ENCODE assay signal across 20 mouse cellular contexts in the genomic region with DNA sequence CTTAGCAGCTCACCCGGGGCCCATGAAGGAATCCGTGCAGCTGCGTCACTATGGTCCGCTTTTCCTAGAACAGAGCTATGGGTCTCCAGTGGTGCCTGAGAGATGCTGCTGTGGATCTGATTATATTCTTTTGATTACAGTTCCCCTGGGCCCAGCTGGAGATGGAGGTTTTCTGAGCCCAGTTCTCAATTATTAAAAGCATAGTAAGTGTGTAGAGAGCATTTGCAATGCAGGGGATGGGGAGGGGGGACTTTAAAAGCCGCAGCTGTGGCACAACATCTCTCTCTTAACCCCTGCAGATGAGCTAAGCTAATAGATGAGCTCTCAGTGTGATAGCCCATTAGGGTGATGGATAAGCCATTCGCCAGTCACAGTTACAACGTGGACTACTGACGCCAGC.
DNase-seq lines count a peak whose midpoint lies in the region; ATAC-seq and TF ChIP-seq lines count a peak whose summit lies in the region.
"Had no signal": no experiment of that assay in that cellular context is flagged by ENCODE, and none has a peak within 500 bp of the region (broad histone marks: within the 10 kb centered on the region; RNA-seq: fewer than 3 reads in every experiment).

No protein-coding gene starts in this region.

- no peak overlapping the region for H3K9ac ChIP-seq in midbrain, embryonic 12.5 days (replicated peaks)
- H3K9ac ChIP-seq in midbrain, postnatal 0 days (replicated peaks; ENCODE audit: low read length, poor library complexity, severe bottlenecking): no peak overlapping the region
- H3K9ac ChIP-seq in forebrain, postnatal 0 days: no peak overlapping the region
- H3K9ac ChIP-seq in hindbrain, embryonic 16.5 days (ENCODE audit: low read depth, low read length): no peak overlapping the region
- no peak overlapping the region for H3K9ac ChIP-seq in neural tube, embryonic 13.5 days
- H3K9ac ChIP-seq: embryonic facial prominence, embryonic 13.5 days; limb, embryonic 15.5 days; liver, embryonic 15.5 days had no signal

- no peaks in the 10 kb centered on the region for H3K27me3 ChIP-seq in midbrain, embryonic 12.5 days
- H3K27me3 ChIP-seq in midbrain, postnatal 0 days (ENCODE audit: insufficient read depth, low read length): no peaks in the 10 kb centered on the region
- no peaks in the 10 kb centered on the region; the same call in 1 of the 2 replicates for H3K27me3 ChIP-seq in forebrain, postnatal 0 days (ENCODE audit: insufficient read depth, low read length)
- no peaks in the 10 kb centered on the region for H3K27me3 ChIP-seq in hindbrain, embryonic 16.5 days (replicated peaks; ENCODE audit: control insufficient read depth, insufficient read depth, low read length)
- no peaks in the 10 kb centered on the region for H3K27me3 ChIP-seq in neural tube, embryonic 13.5 days
- H3K27me3 ChIP-seq: embryonic facial prominence, embryonic 13.5 days; limb, embryonic 15.5 days; liver, embryonic 15.5 days had no signal

- H3K4me1 ChIP-seq in midbrain, embryonic 12.5 days: peaks cover 12% of the 10 kb centered on the region
- peaks cover 3% of the 10 kb centered on the region; the same call in 1 of the 2 replicates for H3K4me1 ChIP-seq in midbrain, postnatal 0 days (ENCODE audit: insufficient read depth, low read length)
- H3K4me1 ChIP-seq in forebrain, postnatal 0 days (ENCODE audit: insufficient read depth): no peaks in the 10 kb centered on the region
- H3K4me1 ChIP-seq in hindbrain, embryonic 16.5 days (ENCODE audit: control insufficient read depth, insufficient read depth, low read depth, low read length): peaks cover 7% of the 10 kb centered on the region; the same call in 1 of the 2 replicates
- peaks cover 48% of the 10 kb centered on the region for H3K4me1 ChIP-seq in neural tube, embryonic 13.5 days (replicated peaks)
- H3K4me1 ChIP-seq: liver, embryonic 15.5 days had no signal

- H3K9me3 ChIP-seq in midbrain, embryonic 12.5 days: no peaks in the 10 kb centered on the region
- no peaks in the 10 kb centered on the region for H3K9me3 ChIP-seq in midbrain, postnatal 0 days (ENCODE audit: low read length)
- H3K9me3 ChIP-seq in forebrain, postnatal 0 days (ENCODE audit: low read length): no peaks in the 10 kb centered on the region
- H3K9me3 ChIP-seq in hindbrain, embryonic 16.5 days (ENCODE audit: control insufficient read depth, low read length): no peaks in the 10 kb centered on the region
- H3K9me3 ChIP-seq in neural tube, embryonic 13.5 days: no peaks in the 10 kb centered on the region
- H3K9me3 ChIP-seq: embryonic facial prominence, embryonic 13.5 days; limb, embryonic 15.5 days; liver, embryonic 15.5 days had no signal

- no peak overlapping the region for H3K4me2 ChIP-seq in midbrain, embryonic 12.5 days (replicated peaks)
- no peak overlapping the region for H3K4me2 ChIP-seq in midbrain, postnatal 0 days (ENCODE audit: low read depth, low read length, poor library complexity, severe bottlenecking)
- no peak overlapping the region for H3K4me2 ChIP-seq in forebrain, postnatal 0 days (ENCODE audit: low read depth)
- no peak overlapping the region for H3K4me2 ChIP-seq in hindbrain, embryonic 16.5 days (ENCODE audit: low read length)
- peak overlapping the region; percentile 2 for H3K4me2 ChIP-seq in neural tube, embryonic 13.5 days
- H3K4me2 ChIP-seq: embryonic facial prominence, embryonic 13.5 days; heart, embryonic 11.5 days; limb, embryonic 15.5 days; liver, embryonic 15.5 days had no signal

- 0 out of 2 replicates have a peak overlapping the region, but pooled peaks have one; percentile 52 for H3K27ac ChIP-seq in midbrain, embryonic 12.5 days (replicated peaks)
- no peak overlapping the region for H3K27ac ChIP-seq in midbrain, postnatal 0 days (ENCODE audit: low read depth, low read length)
- H3K27ac ChIP-seq in forebrain, postnatal 0 days (ENCODE audit: low read depth, low read length): no peak overlapping the region
- no peak overlapping the region for H3K27ac ChIP-seq in hindbrain, embryonic 16.5 days (ENCODE audit: low read depth, low read length)
- peak overlapping the region; percentile 83 for H3K27ac ChIP-seq in neural tube, embryonic 13.5 days (replicated peaks)
- H3K27ac ChIP-seq: embryonic facial prominence, embryonic 13.5 days; limb, embryonic 15.5 days; liver, embryonic 15.5 days; macrophage had no signal

- WGBS in midbrain, embryonic 12.5 days: 70% methylated on average over 8 of the region's 8 CpGs
- WGBS in midbrain, postnatal 0 days: 51% methylated on average over 8 of the region's 8 CpGs
- WGBS in forebrain, postnatal 0 days: 70% methylated on average over 8 of the region's 8 CpGs
- 46% methylated on average over 8 of the region's 8 CpGs for WGBS in hindbrain, embryonic 16.5 days
- 19% methylated on average over 8 of the region's 8 CpGs for WGBS in neural tube, embryonic 13.5 days

- H3K36me3 ChIP-seq in midbrain, embryonic 12.5 days: no peaks in the 10 kb centered on the region
- H3K36me3 ChIP-seq in midbrain, postnatal 0 days (ENCODE audit: insufficient read depth, low read length): no peaks in the 10 kb centered on the region
- H3K36me3 ChIP-seq in forebrain, postnatal 0 days (ENCODE audit: insufficient read depth): no peaks in the 10 kb centered on the region
- no peaks in the 10 kb centered on the region for H3K36me3 ChIP-seq in hindbrain, embryonic 16.5 days (ENCODE audit: control insufficient read depth, insufficient read depth, low read length)
- no peaks in the 10 kb centered on the region for H3K36me3 ChIP-seq in neural tube, embryonic 13.5 days
- H3K36me3 ChIP-seq: embryonic facial prominence, embryonic 13.5 days; limb, embryonic 15.5 days; liver, embryonic 15.5 days had no signal

- no peak overlapping the region for H3K4me3 ChIP-seq in midbrain, embryonic 12.5 days
- no peak overlapping the region for H3K4me3 ChIP-seq in midbrain, postnatal 0 days (ENCODE audit: low read depth, low read length)
- no peak overlapping the region for H3K4me3 ChIP-seq in forebrain, postnatal 0 days (ENCODE audit: low read depth, low read length)
- no peak overlapping the region for H3K4me3 ChIP-seq in hindbrain, embryonic 16.5 days (ENCODE audit: low read length)
- H3K4me3 ChIP-seq in neural tube, embryonic 13.5 days: no peak overlapping the region
- H3K4me3 ChIP-seq: embryonic facial prominence, embryonic 13.5 days; limb, embryonic 15.5 days; liver, embryonic 15.5 days had no signal

- no peak for TF ChIP-seq CTCF in midbrain, postnatal 0 days (IDR thresholded peaks at IDR 0.05)
- TF ChIP-seq CTCF in forebrain, postnatal 0 days (IDR thresholded peaks at IDR 0.05; ENCODE audit: low read depth): no peak

- ATAC-seq in midbrain, embryonic 12.5 days (ENCODE audit: low FRiP score, low read depth): peak; percentile 62
- ATAC-seq in midbrain, postnatal 0 days (ENCODE audit: low FRiP score): no peak
- ATAC-seq in forebrain, postnatal 0 days: peak; percentile 14; the same call in 1 of the 2 replicates
- ATAC-seq in hindbrain, embryonic 16.5 days: peak; percentile 59
- ATAC-seq in neural tube, embryonic 13.5 days (ENCODE audit: low read depth): peak; percentile 91
- ATAC-seq in frontal cortex, adult (ENCODE audit: low TSS enrichment): no peak
- ATAC-seq: inflammation-experienced regulatory T-cells, adult 6 months had no signal

- no peak for DNase-seq in midbrain, postnatal 0 days (ENCODE audit: low spot score)
- DNase-seq in forebrain, postnatal 0 days: no peak
- DNase-seq in urinary bladder, adult 2 months (ENCODE audit: low spot score): no peak
- no peak for DNase-seq in layer of hippocampus, postnatal 36 days
- DNase-seq: cerebellum, adult 8-10 months; heart, postnatal 10 days; kidney, adult 2 months; kidney, postnatal 10 days; spleen, adult 18-20 months; thymus, postnatal 36 days had no signal

Comparison
In these comparisons a context has a peak if more than half of its experiments do, and no peak if none do; other contexts are left out.
1. ATAC-seq: peak in midbrain, embryonic 12.5 days (single experiment), forebrain, postnatal 0 days (single experiment), hindbrain, embryonic 16.5 days (single experiment) and neural tube, embryonic 13.5 days (single experiment); none in midbrain, postnatal 0 days (single experiment) and frontal cortex, adult (single experiment).
2. H3K27ac ChIP-seq: peak in midbrain, embryonic 12.5 days (single experiment) and neural tube, embryonic 13.5 days (single experiment); none in midbrain, postnatal 0 days (single experiment), forebrain, postnatal 0 days (single experiment) and hindbrain, embryonic 16.5 days (single experiment).